Mouse (Mus musculus) left cerebral cortex, adult 8-10 months (tissue): Measurements from ENCODE around the gene Syp. TPM values are rescaled to one million over a fixed set of nuclear protein-coding genes. Genes with fewer than 3 reads are reported as not detected.

ENCODE experiments used
- DNase-seq, 2 experiments: peaks; one replicate each; pipeline ENCODE4 v3.0.0; 2022; ENCODE audit warnings: low spot score in 2 of 2
- total RNA-seq, 4 experiments: library from RNA; stranded (reverse); gene quantifications; 2 replicates each; pipeline ENCODE4 v1.2.4; 2022

The Syp gene
- total RNA-seq, 4 experiments from 2014 or later, result 1,778 to 2,065 (median 1,954) TPM

DNA sequence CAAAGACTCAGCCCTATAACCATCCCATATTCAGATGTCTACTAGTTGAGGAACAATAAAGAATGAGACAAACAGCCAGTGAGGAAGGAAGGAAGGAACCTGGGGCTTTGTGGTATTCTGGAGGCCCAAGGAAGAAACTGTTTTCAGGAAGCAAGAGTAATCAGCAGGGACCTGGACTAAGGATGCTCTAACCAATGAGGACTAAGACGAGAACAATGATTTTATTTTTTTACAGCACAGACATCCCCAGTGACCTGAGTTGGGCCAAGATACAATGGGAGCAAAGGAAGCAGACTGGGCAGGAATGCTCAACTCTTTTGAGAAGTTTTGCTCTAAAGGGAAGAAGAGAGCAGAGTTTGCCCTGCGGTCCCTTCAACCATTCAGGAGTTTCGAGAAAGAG lies 24.7 kb downstream of the Syp start:
- no peak for DNase-seq

GRCm38 (mm10) chrX:7664791-7665190 lies 26.5 kb downstream of the Syp start:
- DNase-seq, result no peak

- no peak for DNase-seq
Measured at GRCm38 (mm10) chrX:7665739-7666502, 27.6 kb downstream of the Syp start.

GRCm38 (mm10) chrX:7670390-7670881 lies 32.2 kb downstream of the Syp start:
- no peak for DNase-seq

DNA sequence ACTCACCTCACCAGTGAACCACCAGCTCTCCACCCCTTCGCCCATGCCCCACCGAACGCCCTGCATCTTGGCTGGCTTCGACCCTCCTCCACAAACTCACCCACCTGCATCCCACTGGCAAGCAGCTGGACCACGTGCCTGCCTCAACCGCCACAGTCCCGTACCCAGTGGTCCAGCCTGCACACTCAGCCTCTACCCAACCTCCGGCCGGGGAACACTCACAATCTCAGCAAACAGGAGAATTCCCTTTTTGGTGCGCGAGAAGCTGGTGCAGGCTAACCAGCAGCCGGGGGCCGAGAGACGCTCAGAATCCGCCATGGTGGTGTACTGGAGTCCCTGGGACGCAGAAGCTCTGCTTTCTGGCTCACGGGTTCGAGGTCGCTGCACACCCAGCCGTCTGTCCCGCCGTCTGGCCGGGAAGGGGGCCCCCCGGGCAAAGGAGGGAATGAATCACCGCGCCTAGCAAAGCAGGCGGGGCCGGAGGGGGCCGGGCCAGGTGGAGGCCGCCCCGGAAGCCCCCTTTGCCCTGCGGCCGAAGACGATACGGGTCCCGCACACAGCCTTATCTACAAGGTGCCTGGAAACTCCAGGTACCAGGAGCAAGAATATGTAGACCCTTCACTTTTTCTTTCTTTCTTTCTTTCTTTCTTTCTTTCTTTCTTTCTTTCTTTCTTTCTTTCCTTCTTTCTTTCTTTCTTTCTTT lies 32.8 kb downstream of the Syp start, which contains the start of gene Plp2:
TSS of gene Plp2 (minus strand) at position 470 of the 703 bp plus-strand sequence.
- no peak for DNase-seq

GRCm38 (mm10) chrX:7672739-7673138 lies 34.5 kb downstream of the Syp start:
- DNase-seq, result no peak

- DNase-seq, result no peak
Measured at GRCm38 (mm10) chrX:7673578-7674281, 35.5 kb downstream of the Syp start.

GRCm38 (mm10) chrX:7674284-7675000 lies 36.2 kb downstream of the Syp start:
- DNase-seq, result no peak

GRCm38 (mm10) chrX:7675001-7675380 lies 36.7 kb downstream of the Syp start:
- no peak for DNase-seq

GRCm38 (mm10) chrX:7678986-7679385 lies 40.7 kb downstream of the Syp start:
- no peak for DNase-seq

GRCm38 (mm10) chrX:7679405-7680056 lies 41.3 kb downstream of the Syp start:
- DNase-seq, result peak; percentile 72 to 75

GRCm38 (mm10) chrX:7680057-7680412 lies 41.8 kb downstream of the Syp start:
- DNase-seq, result no peak

- DNase-seq, result no peak
Measured at GRCm38 (mm10) chrX:7680864-7681263, 42.6 kb downstream of the Syp start, which contains the start of gene Magix. Magix (minus strand) TSS chrX:7681251.

DNA sequence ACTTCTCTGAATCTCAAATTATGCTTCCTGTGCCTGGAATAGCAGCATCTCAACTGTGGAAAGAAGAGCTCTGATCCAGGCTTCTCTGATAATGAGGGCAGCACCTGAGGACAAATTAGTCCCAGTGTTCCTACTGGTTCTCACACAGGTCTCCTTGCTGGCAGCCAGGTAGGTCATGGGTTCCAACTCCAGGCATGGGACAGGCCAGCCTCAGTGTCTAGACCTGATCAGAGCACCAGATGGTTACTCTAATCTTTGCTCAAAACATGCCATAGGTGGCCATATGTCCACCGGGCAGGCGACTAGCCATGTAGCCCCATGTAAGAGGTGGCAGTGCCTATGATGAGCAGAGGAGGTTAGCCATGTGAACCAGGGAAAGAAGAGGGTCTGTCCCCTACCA lies 50.0 kb downstream of the Syp start:
- DNase-seq, result no peak

DNA sequence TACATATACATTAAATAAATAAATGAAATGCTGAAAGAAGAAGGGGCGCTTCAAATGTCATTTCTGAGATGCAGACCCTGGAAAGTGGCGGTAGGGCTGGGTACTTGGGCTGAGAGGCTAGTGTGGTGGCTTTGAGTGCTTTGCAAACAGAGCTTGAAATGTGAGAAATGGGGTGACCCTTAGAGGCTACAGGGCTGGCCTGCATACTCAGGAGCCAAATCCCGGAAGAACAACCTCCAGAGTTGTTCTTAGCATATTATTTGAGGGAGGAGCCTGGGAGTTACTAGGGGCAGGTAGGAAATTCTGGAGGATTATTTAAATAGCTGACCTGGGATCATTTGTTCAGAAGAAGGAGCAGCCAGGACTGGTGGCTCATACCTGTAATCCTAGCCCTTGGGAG lies 52.2 kb downstream of the Syp start:
- no peak for DNase-seq

DNA sequence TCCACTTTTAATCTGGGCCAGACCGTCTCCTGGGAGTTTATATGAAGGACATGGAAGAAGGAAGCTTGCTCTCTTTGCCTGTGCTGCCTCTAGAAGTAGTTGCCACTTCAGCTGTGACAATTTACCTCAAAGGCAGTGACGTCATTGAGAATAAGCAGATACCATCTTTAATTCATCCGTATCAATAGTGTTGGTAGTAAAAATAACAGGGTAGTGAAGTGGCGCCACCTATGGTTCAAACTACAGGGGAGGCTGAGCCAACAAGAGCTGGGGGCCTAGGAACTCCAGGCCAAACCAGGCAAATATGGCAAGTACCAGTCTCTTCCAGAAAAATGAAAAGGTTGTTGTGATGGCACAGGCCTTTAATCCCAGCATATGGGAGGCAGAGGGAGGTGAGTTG lies 54.6 kb downstream of the Syp start:
- DNase-seq, result no peak

DNA sequence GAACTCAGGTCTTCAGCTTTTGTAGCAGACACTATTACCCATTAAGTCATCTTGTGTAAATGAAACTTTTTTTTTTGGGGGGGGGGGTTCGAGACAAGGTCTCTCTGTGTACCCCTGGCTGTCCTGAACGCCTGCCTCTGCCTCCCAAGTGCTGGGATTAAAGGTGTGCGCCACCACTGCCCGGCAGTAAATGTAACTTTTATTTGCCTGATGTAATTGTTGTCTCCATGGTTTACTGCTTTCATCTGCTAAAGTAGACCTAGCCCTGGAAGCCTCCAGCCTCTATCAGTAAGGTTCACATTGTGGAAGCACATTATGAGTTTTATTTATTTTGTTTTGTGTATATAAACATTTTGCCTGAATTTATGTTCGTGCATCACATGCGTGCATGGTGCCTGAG lies 58.2 kb downstream of the Syp start:
- DNase-seq, result no peak

GRCm38 (mm10) chrX:7696954-7697381 lies 58.7 kb downstream of the Syp start, which contains the start of gene Gpkow:
Gpkow (plus strand) TSS chrX:7697131.
- peak; percentile 49 to 86 for DNase-seq
